Mouse (Mus musculus): ENCODE results near the gene Gpbar1.

- no peak for TF ChIP-seq CTCF (IDR thresholded peaks at IDR 0.05; ENCODE audit: extremely low read depth, insufficient read depth, low read length)
- TF ChIP-seq POLR2A (IDR thresholded peaks at IDR 0.05; ENCODE audit: extremely low read depth, insufficient read depth, low read length): no peak
Observed at GRCm38 (mm10) chr1:74308001-74308964, 29.9 kb downstream of the Gpbar1 start.
